Mouse (Mus musculus) liver, adult 2 months (tissue): Measurements from ENCODE around the gene Gtf2f1. TPM values are rescaled to one million over a fixed set of nuclear protein-coding genes. Genes with fewer than 3 reads are reported as not detected.
"Not testable (repeated sequence)": the region's sequence is repeated elsewhere in the genome, so short reads cannot be mapped to it uniquely, and the experiment has no call there.

ENCODE experiments used
- DNase-seq: peaks from one replicate; pipeline ENCODE4 v3.0.0-alpha.2; 2011; ENCODE audit warnings: low read depth, low spot score; ENCODE audit errors: extremely low read depth
- H3K27ac ChIP-seq: fragments of 200-500 bp; replicated peaks from 2 replicates; pipeline ENCODE4 v1.5.1; 2012; ENCODE audit warnings: low read depth, mild to moderate bottlenecking, control low read depth, inconsistent platforms, low read length; ENCODE audit not compliant: insufficient read depth
- H3K27me3 ChIP-seq: fragments of 200-500 bp; 2 replicates; pipeline ENCODE4 v1.6.1; 2012; ENCODE audit warnings: mild to moderate bottlenecking, moderate library complexity, low read length, inconsistent platforms; ENCODE audit not compliant: control insufficient read depth, insufficient read depth
- H3K36me3 ChIP-seq: fragments of 200-500 bp; 2 replicates; pipeline ENCODE4 v1.6.1; 2012; ENCODE audit warnings: low read length, inconsistent platforms; ENCODE audit not compliant: control insufficient read depth, insufficient read depth
- H3K4me1 ChIP-seq: fragments of 200-500 bp; 2 replicates; pipeline ENCODE4 v1.6.1; 2011; ENCODE audit warnings: low read length; ENCODE audit not compliant: control insufficient read depth, insufficient read depth
- H3K4me3 ChIP-seq: fragments of 200-500 bp; 2 replicates; pipeline ENCODE4 v1.5.1; 2011; ENCODE audit warnings: low read depth, mild to moderate bottlenecking, control low read depth, low read length, moderate library complexity; ENCODE audit not compliant: insufficient read depth
- H3K79me2 ChIP-seq: fragments of 200-500 bp; 2 replicates; pipeline ENCODE4 v1.6.1; 2012; ENCODE audit warnings: inconsistent platforms, mild to moderate bottlenecking, low read length, moderate library complexity; ENCODE audit not compliant: control insufficient read depth, insufficient read depth
- H3K9ac ChIP-seq: fragments of 200-500 bp; 2 replicates; pipeline ENCODE4 v1.6.1; 2012; ENCODE audit warnings: low read depth, mild to moderate bottlenecking, control low read depth, inconsistent platforms, low read length
- CTCF ChIP-seq: fragments of 200-500 bp; IDR thresholded peaks from 2 replicates; pipeline ENCODE4 v1.5.1; 2011; ENCODE audit warnings: low read depth, low read length, control low read depth
- POLR2A ChIP-seq: fragments of 200-500 bp; IDR thresholded peaks from 2 replicates; pipeline ENCODE4 v1.6.1; 2011; ENCODE audit warnings: low read length, control low read depth; ENCODE audit not compliant: insufficient read depth; ENCODE audit errors: extremely low read depth
- WGBS: fragments of 180-500 bp; shearing (Covaris S2); methylation state at CpG from one replicate; pipeline ENCODE4 v1.1.7; 2018; 5-methylcytosine and 5-hydroxymethylcytosine counted together
- polyA plus RNA-seq: library from polyadenylated mRNA; depleted of rRNA; stranded (reverse); fragments of >200 nt; gene quantifications from 2 replicates; pipeline ENCODE4 v1.2.3, GENCODE M21; 2012
- total RNA-seq: library from RNA; depleted of rRNA; stranded (reverse); fragments of >200 nt; gene quantifications from 2 replicates; pipeline ENCODE4 v1.2.3, GENCODE M21; 2014

The Gtf2f1 gene
- total and polyA plus RNA-seq, 2 experiments = 10.4 to 11.9 TPM

GRCm38 (mm10) chr17:57051679-57052078, 40.6 kb upstream of the Gtf2f1 start:
- peak; percentile 31 for DNase-seq
- H3K27ac ChIP-seq, H3K79me2 ChIP-seq, H3K4me3 ChIP-seq, H3K9ac ChIP-seq, H3K27me3 ChIP-seq, H3K4me1 ChIP-seq: not testable (repeated sequence)
- 77% methylated on average over 4 of the region's 4 CpGs for WGBS
- 0 out of 2 replicates have a peak, but pooled peaks have one; percentile 8 for TF ChIP-seq CTCF
- peaks cover 38% of the 10 kb centered on the region for H3K36me3 ChIP-seq

- no peak overlapping the region for H3K9ac ChIP-seq
- H3K4me1 ChIP-seq = no peaks in the 10 kb centered on the region
- H3K36me3 ChIP-seq = peaks cover 35% of the 10 kb centered on the region
- TF ChIP-seq POLR2A = no peak
- TF ChIP-seq CTCF = no peak
- H3K27ac ChIP-seq = no peak overlapping the region
- 93% methylated on average over 3 of the region's 3 CpGs for WGBS
- no peak overlapping the region for H3K4me3 ChIP-seq
- no peak for DNase-seq
- no peaks in the 10 kb centered on the region for H3K27me3 ChIP-seq
- H3K79me2 ChIP-seq = no peaks in the 10 kb centered on the region
Measured at GRCm38 (mm10) chr17:57048816-57049215, 37.7 kb upstream of the Gtf2f1 start.

- 86% methylated on average over 5 of the region's 5 CpGs for WGBS
- Histone ChIP-seq H3K4me3 (no peak overlapping the region), H3K27me3 (no peaks in the 10 kb centered on the region), H3K4me1 (no peaks in the 10 kb centered on the region), H3K27ac (no peak overlapping the region), H3K9ac (no peak overlapping the region), H3K79me2 (no peaks in the 10 kb centered on the region), H3K36me3 (peaks cover 22% of the 10 kb centered on the region)
- no peak for TF ChIP-seq POLR2A
- no peak for TF ChIP-seq CTCF
- no peak for DNase-seq
Measured at GRCm38 (mm10) chr17:57047406-57047805, 36.3 kb upstream of the Gtf2f1 start.

- Histone ChIP-seq H3K4me1 (no peaks in the 10 kb centered on the region), H3K27me3 (no peaks in the 10 kb centered on the region; the same call in 1 of the 2 replicates), H3K27ac (no peak within 1 kb of the TSS), H3K79me2 (no peaks in the 10 kb centered on the region), H3K4me3 (no peak within 1 kb of the TSS), H3K9ac (no peak within 1 kb of the TSS), H3K36me3 (peaks cover 6% of the 10 kb centered on the region; the same call in 1 of the 2 replicates)
- TF ChIP-seq CTCF = no peak
- TF ChIP-seq POLR2A = no peak
- WGBS = 79% methylated on average over 8 of the region's 8 CpGs
- no peak for DNase-seq
Measured at GRCm38 (mm10) chr17:57041554-57041953, 30.5 kb upstream of the Gtf2f1 start, which contains the start of gene Slc25a41. Slc25a41 (minus strand) TSS chr17:57041654.

- H3K4me1 ChIP-seq = no peaks in the 10 kb centered on the region
- 47% methylated on average over 8 of the region's 8 CpGs for WGBS
- no peaks in the 10 kb centered on the region; the same call in 1 of the 2 replicates for H3K27me3 ChIP-seq
- H3K79me2 ChIP-seq = no peaks in the 10 kb centered on the region
- H3K4me3 ChIP-seq = no peak overlapping the region
- H3K27ac ChIP-seq = no peak overlapping the region
- no peak for DNase-seq
- TF ChIP-seq CTCF = peak; percentile 21; the same call in 1 of the 2 replicates
- TF ChIP-seq POLR2A = no peak
- H3K36me3 ChIP-seq = no peaks in the 10 kb centered on the region
- no peak overlapping the region for H3K9ac ChIP-seq
Measured at GRCm38 (mm10) chr17:57038978-57039377, 27.9 kb upstream of the Gtf2f1 start.

- TF ChIP-seq CTCF = no peak
- no peaks in the 10 kb centered on the region for H3K36me3 ChIP-seq
- H3K27me3 ChIP-seq = no peaks in the 10 kb centered on the region
- DNase-seq = no peak
- H3K4me3 ChIP-seq = no peak overlapping the region
- peaks cover 8% of the 10 kb centered on the region for H3K79me2 ChIP-seq
- no peak overlapping the region for H3K9ac ChIP-seq
- H3K27ac ChIP-seq = no peak overlapping the region
- H3K4me1 ChIP-seq = peaks cover 8% of the 10 kb centered on the region; the same call in 1 of the 2 replicates
- WGBS = 94% methylated on average over 4 of the region's 4 CpGs
Measured at GRCm38 (mm10) chr17:57032854-57033253, 21.8 kb upstream of the Gtf2f1 start.
